Mouse (Mus musculus): ENCODE results near the gene A3galt2.

DNA sequence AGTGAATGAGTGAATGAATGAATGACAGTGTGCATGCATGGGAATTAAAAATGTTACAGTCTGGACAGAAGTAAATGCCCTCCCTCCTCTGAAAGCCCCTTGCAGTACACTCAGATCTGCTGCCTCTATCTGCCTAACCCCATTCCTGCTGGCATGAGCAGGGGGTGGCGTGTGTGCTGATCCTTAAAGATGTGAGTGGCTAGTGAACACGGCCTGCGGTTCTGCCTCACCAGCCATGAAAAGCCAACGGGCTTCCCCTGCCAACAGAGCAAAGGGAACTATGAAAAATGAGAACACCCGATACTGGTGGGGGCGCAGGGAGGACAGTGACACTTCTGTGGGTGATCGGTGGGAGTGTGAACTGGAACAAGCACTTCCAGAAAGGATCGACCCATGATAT lies 41.6 kb downstream of the A3galt2 start:
- TF ChIP-seq CTCF (conservative IDR thresholded peaks at IDR 0.05; ENCODE audit: low read length): no peak
- no peak for TF ChIP-seq POU5F1 (IDR thresholded peaks at IDR 0.05; ENCODE audit: borderline replicate concordance, low read length)
